ENCODE assay signal across 18 mouse cellular contexts in the genomic region with DNA sequence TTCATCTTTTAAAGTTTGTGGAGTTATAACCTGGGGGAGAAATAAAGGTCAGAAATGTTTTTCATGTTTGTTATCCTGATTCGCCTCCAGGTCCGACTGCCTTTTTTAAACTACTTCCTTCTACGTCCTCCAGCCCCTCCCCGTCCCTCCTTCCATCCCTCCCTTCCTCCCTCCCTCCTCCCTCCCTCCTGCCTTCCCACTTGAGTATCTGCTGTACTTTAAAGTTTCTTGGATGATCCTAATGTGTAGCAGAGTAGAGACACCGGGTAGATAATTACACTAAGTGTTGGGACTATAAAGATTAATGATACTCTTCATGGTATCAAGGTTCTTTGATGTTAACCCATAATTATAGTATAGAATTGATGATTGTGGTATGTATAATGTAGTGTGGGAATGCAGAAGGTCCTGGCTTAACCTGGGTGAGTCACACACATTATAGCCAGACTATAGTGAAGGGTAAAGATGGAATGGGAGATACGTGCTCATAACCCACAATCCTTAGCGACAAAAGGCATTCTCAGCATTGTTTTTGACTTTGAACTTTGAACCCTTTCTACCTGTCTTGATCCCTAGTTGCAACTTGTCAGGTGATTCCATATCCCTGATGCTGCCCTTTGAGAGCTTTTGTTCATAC. TPM values are rescaled to one million over a fixed set of nuclear protein-coding genes. Genes with fewer than 3 reads are reported as not detected.
DNase-seq lines count a peak whose midpoint lies in the region; ATAC-seq and TF ChIP-seq lines count a peak whose summit lies in the region.
"Had no signal": no experiment of that assay in that cellular context is flagged by ENCODE, and none has a peak within 500 bp of the region (broad histone marks: within the 10 kb centered on the region; RNA-seq: fewer than 3 reads in every experiment).

No protein-coding gene starts in this region.

- H3K27me3 ChIP-seq in stomach, embryonic 15.5 days (replicated peaks): no peaks in the 10 kb centered on the region
- H3K27me3 ChIP-seq in stomach, postnatal 0 days (ENCODE audit: control insufficient read depth, insufficient read depth, low read length): no peaks in the 10 kb centered on the region
- H3K27me3 ChIP-seq in intestine, embryonic 16.5 days (replicated peaks; ENCODE audit: control insufficient read depth, insufficient read depth, low read length): no peaks in the 10 kb centered on the region
- no peaks in the 10 kb centered on the region for H3K27me3 ChIP-seq in small intestine, adult 2 months (ENCODE audit: control insufficient read depth, insufficient read depth, low read length)
- H3K27me3 ChIP-seq in midbrain, embryonic 16.5 days (ENCODE audit: control insufficient read depth, insufficient read depth, low read depth, low read length): no peaks in the 10 kb centered on the region
- H3K27me3 ChIP-seq: embryonic facial prominence, embryonic 12.5 days; forebrain, embryonic 13.5 days; forebrain, embryonic 15.5 days had no signal

- TF ChIP-seq EP300 in stomach, postnatal 0 days (optimal IDR thresholded peaks at IDR 0.05): no peak

- no peak for TF ChIP-seq CTCF in stomach, postnatal 0 days (IDR thresholded peaks at IDR 0.05; ENCODE audit: low read depth)
- no peak for TF ChIP-seq CTCF in small intestine, adult 2 months (IDR thresholded peaks at IDR 0.05; ENCODE audit: extremely low read depth, insufficient read length, insufficient replicate concordance, low read depth, low read length)

- H3K4me2 ChIP-seq in stomach, embryonic 15.5 days: no peak overlapping the region
- H3K4me2 ChIP-seq in stomach, postnatal 0 days (replicated peaks; ENCODE audit: low read depth): no peak overlapping the region
- no peak overlapping the region for H3K4me2 ChIP-seq in intestine, embryonic 16.5 days (ENCODE audit: low read depth, low read length)
- H3K4me2 ChIP-seq in midbrain, embryonic 16.5 days (ENCODE audit: low read length): no peak overlapping the region
- H3K4me2 ChIP-seq: embryonic facial prominence, embryonic 12.5 days; forebrain, embryonic 13.5 days; forebrain, embryonic 15.5 days had no signal

- 82% methylated on average over 7 of the region's 7 CpGs for WGBS in stomach, embryonic 15.5 days
- 66% methylated on average over 7 of the region's 7 CpGs for WGBS in stomach, postnatal 0 days
- WGBS in intestine, embryonic 16.5 days: 60% methylated on average over 7 of the region's 7 CpGs
- WGBS in small intestine, adult 2 months: 21% methylated on average over 7 of the region's 7 CpGs
- WGBS in midbrain, embryonic 16.5 days: 90% methylated on average over 7 of the region's 7 CpGs

- H3K4me3 ChIP-seq in stomach, embryonic 15.5 days (replicated peaks): no peak overlapping the region
- H3K4me3 ChIP-seq in stomach, postnatal 0 days (ENCODE audit: low read depth, low read length): no peak overlapping the region
- no peak overlapping the region for H3K4me3 ChIP-seq in intestine, embryonic 16.5 days (ENCODE audit: low read length)
- no peak overlapping the region for H3K4me3 ChIP-seq in small intestine, adult 2 months (ENCODE audit: low read depth, low read length)
- no peak overlapping the region for H3K4me3 ChIP-seq in midbrain, embryonic 16.5 days (ENCODE audit: low read depth, low read length)
- H3K4me3 ChIP-seq: embryonic facial prominence, embryonic 10.5 days; embryonic facial prominence, embryonic 12.5 days; forebrain, embryonic 13.5 days; forebrain, embryonic 15.5 days had no signal

- no peak overlapping the region for H3K27ac ChIP-seq in stomach, embryonic 15.5 days
- no peak overlapping the region for H3K27ac ChIP-seq in stomach, postnatal 0 days (replicated peaks)
- peak overlapping the region; percentile 57; the same call in 1 of the 2 replicates for H3K27ac ChIP-seq in intestine, embryonic 16.5 days (ENCODE audit: low read length)
- peak overlapping the region; percentile 78 for H3K27ac ChIP-seq in small intestine, adult 2 months (ENCODE audit: insufficient read depth, low read depth, low read length)
- no peak overlapping the region for H3K27ac ChIP-seq in midbrain, embryonic 16.5 days (ENCODE audit: low read length)
- H3K27ac ChIP-seq: embryonic facial prominence, embryonic 10.5 days; embryonic facial prominence, embryonic 12.5 days; forebrain, embryonic 13.5 days; forebrain, embryonic 15.5 days had no signal

- H3K36me3 ChIP-seq in stomach, embryonic 15.5 days: peaks cover 19% of the 10 kb centered on the region
- H3K36me3 ChIP-seq in stomach, postnatal 0 days (ENCODE audit: control insufficient read depth, insufficient read depth, low read length): peaks cover 6% of the 10 kb centered on the region; the same call in 1 of the 2 replicates
- peaks cover 7% of the 10 kb centered on the region; the same call in 1 of the 2 replicates for H3K36me3 ChIP-seq in intestine, embryonic 16.5 days (ENCODE audit: control insufficient read depth, insufficient read depth, low read length)
- H3K36me3 ChIP-seq in small intestine, adult 2 months (ENCODE audit: control insufficient read depth, insufficient read depth, low read length): peaks cover 11% of the 10 kb centered on the region; the same call in 1 of the 2 replicates
- peaks cover 15% of the 10 kb centered on the region for H3K36me3 ChIP-seq in midbrain, embryonic 16.5 days (ENCODE audit: control insufficient read depth, insufficient read depth, low read length)

- no peaks in the 10 kb centered on the region for H3K4me1 ChIP-seq in stomach, embryonic 15.5 days
- H3K4me1 ChIP-seq in stomach, postnatal 0 days (replicated peaks; ENCODE audit: control insufficient read depth, insufficient read depth): no peaks in the 10 kb centered on the region
- 0 out of 2 replicates have a peak, but pooled peaks cover 4% of the 10 kb centered on the region for H3K4me1 ChIP-seq in intestine, embryonic 16.5 days (ENCODE audit: control insufficient read depth, insufficient read depth, low read length)
- H3K4me1 ChIP-seq in small intestine, adult 2 months (ENCODE audit: control insufficient read depth, insufficient read depth, insufficient read length, low read length): peaks cover 7% of the 10 kb centered on the region; the same call in 1 of the 2 replicates
- H3K4me1 ChIP-seq in midbrain, embryonic 16.5 days (ENCODE audit: control insufficient read depth, insufficient read depth, low read length): no peaks in the 10 kb centered on the region
- H3K4me1 ChIP-seq: embryonic facial prominence, embryonic 10.5 days; embryonic facial prominence, embryonic 12.5 days; forebrain, embryonic 13.5 days; forebrain, embryonic 15.5 days had no signal

- H3K9me3 ChIP-seq in stomach, embryonic 15.5 days: no peaks in the 10 kb centered on the region
- no peaks in the 10 kb centered on the region for H3K9me3 ChIP-seq in stomach, postnatal 0 days (ENCODE audit: control insufficient read depth, low read length)
- no peaks in the 10 kb centered on the region for H3K9me3 ChIP-seq in intestine, embryonic 16.5 days (ENCODE audit: control insufficient read depth, low read length)
- H3K9me3 ChIP-seq in midbrain, embryonic 16.5 days (replicated peaks; ENCODE audit: control insufficient read depth, low read length, poor library complexity, severe bottlenecking): no peaks in the 10 kb centered on the region
- H3K9me3 ChIP-seq: embryonic facial prominence, embryonic 10.5 days; embryonic facial prominence, embryonic 12.5 days; forebrain, embryonic 13.5 days; forebrain, embryonic 15.5 days had no signal

- no peak for TF ChIP-seq POLR2A in small intestine, adult 2 months (IDR thresholded peaks at IDR 0.05; ENCODE audit: low read depth, low read length)

- no peak overlapping the region for H3K9ac ChIP-seq in stomach, embryonic 15.5 days
- H3K9ac ChIP-seq in stomach, postnatal 0 days (ENCODE audit: low read length): no peak overlapping the region
- H3K9ac ChIP-seq in intestine, embryonic 16.5 days (ENCODE audit: low read depth, low read length): no peak overlapping the region
- H3K9ac ChIP-seq in midbrain, embryonic 16.5 days (ENCODE audit: low read depth, low read length): no peak overlapping the region
- H3K9ac ChIP-seq: embryonic facial prominence, embryonic 12.5 days; forebrain, embryonic 13.5 days; forebrain, embryonic 15.5 days had no signal

- ATAC-seq in stomach, embryonic 15.5 days (ENCODE audit: insufficient read depth, low FRiP score, low read depth): 0 out of 2 replicates have a peak, but pooled peaks have one; percentile 26
- no peak; the same call in 1 of the 2 replicates for ATAC-seq in stomach, postnatal 0 days (ENCODE audit: low FRiP score, low TSS enrichment)
- peak; percentile 76 for ATAC-seq in intestine, embryonic 16.5 days
- ATAC-seq in midbrain, embryonic 16.5 days: no peak
- ATAC-seq: forebrain, embryonic 13.5 days; forebrain, embryonic 15.5 days had no signal

- no peak for DNase-seq in stomach, postnatal 0 days (ENCODE audit: low spot score)
- DNase-seq in right cerebral cortex, postnatal 36 days (ENCODE audit: low spot score in 2 of 2): no peak
- DNase-seq: adrenal gland, adult 8-10 months; adrenal gland, postnatal 14 days; adrenal gland, postnatal 36 days; cerebellum, adult 11-12 months; cerebellum, adult 2 months; cerebellum, adult 9-10 months; cerebellum, postnatal 10 days; cerebellum, postnatal 25 days had no signal

RNA-seq across cellular contexts. Expression of a gene that starts 41.5 kb away (rescaled TPM):
- polyA plus RNA-seq in stomach, embryonic 15.5 days (2015; fragmentation: Nextera tagmentation; extraction: Ambion mirVana): 23.1 and 29.6 TPM in 2 replicates
- polyA plus RNA-seq in stomach, postnatal 0 days (2015; fragmentation: Nextera tagmentation; extraction: Ambion mirVana): 16.8 and 24.2 TPM in 2 replicates
- polyA plus RNA-seq in intestine, embryonic 16.5 days (2015; fragmentation: Nextera tagmentation; extraction: Ambion mirVana): 13.5 and 14.4 TPM in 2 replicates
- 17.0 and 36.0 TPM in 2 replicates for polyA plus RNA-seq in small intestine, adult 2 months (2012; rRNA removed)
- polyA plus RNA-seq in midbrain, embryonic 16.5 days (2015; fragmentation: Nextera tagmentation; extraction: Ambion mirVana): 10.7 and 11.5 TPM in 2 replicates

Comparison
In these comparisons a context has a peak if more than half of its experiments do, and no peak if none do; other contexts are left out.
1. ATAC-seq: peak in stomach, embryonic 15.5 days (single experiment) and intestine, embryonic 16.5 days (single experiment); none in stomach, postnatal 0 days (single experiment) and midbrain, embryonic 16.5 days (single experiment).
2. H3K27ac ChIP-seq: peak in intestine, embryonic 16.5 days (single experiment) and small intestine, adult 2 months (single experiment); none in stomach, embryonic 15.5 days (single experiment), stomach, postnatal 0 days (single experiment) and midbrain, embryonic 16.5 days (single experiment).